Mouse (Mus musculus) heart, embryonic 15.5 days (tissue): ENCODE measurements around the gene Akr1a1. TPM values are rescaled to one million over a fixed set of nuclear protein-coding genes. Genes with fewer than 3 reads are reported as not detected.

Experiments
- ATAC-seq: fragments of 200-750 bp; cut with Nextera tagmentation; replicated peaks from 2 replicates; pipeline ENCODE4 v1.8.0; 2017; ENCODE audit warnings: low read depth, moderate TSS enrichment; ENCODE audit not compliant: insufficient number of reproducible peaks, insufficient read depth, low FRiP score
- H3K27ac ChIP-seq: fragments of 300-500 bp; sonication (generic); 2 replicates; pipeline ENCODE4 v1.5.1; 2015; ENCODE audit warnings: mild to moderate bottlenecking, inconsistent platforms
- H3K27me3 ChIP-seq: fragments of 300-500 bp; sonication (generic); 2 replicates; pipeline ENCODE4 v1.6.1; 2015; ENCODE audit warnings: inconsistent platforms
- H3K36me3 ChIP-seq: fragments of 300-500 bp; sonication (generic); 2 replicates; pipeline ENCODE4 v1.6.1; 2015; ENCODE audit warnings: mild to moderate bottlenecking, inconsistent platforms
- H3K4me1 ChIP-seq: fragments of 300-500 bp; sonication (generic); replicated peaks from 2 replicates; pipeline ENCODE4 v1.6.1; 2015; ENCODE audit warnings: inconsistent platforms
- H3K4me2 ChIP-seq: fragments of 300-500 bp; sonication (generic); 2 replicates; pipeline ENCODE4 v1.6.1; 2015; ENCODE audit warnings: inconsistent platforms, mild to moderate bottlenecking, moderate library complexity
- H3K4me3 ChIP-seq: fragments of 300-500 bp; sonication (generic); 2 replicates; pipeline ENCODE4 v1.5.1; 2015; ENCODE audit warnings: mild to moderate bottlenecking, inconsistent platforms
- H3K9ac ChIP-seq: fragments of 300-500 bp; sonication (generic); 2 replicates; pipeline ENCODE4 v1.6.1; 2015; ENCODE audit warnings: mild to moderate bottlenecking, inconsistent platforms
- H3K9me3 ChIP-seq: fragments of 300-500 bp; sonication (generic); replicated peaks from 2 replicates; pipeline ENCODE4 v1.6.1; 2016; ENCODE audit warnings: inconsistent platforms
- WGBS: fragments of 180-500 bp; shearing (Covaris S2); methylation state at CpG from one replicate; pipeline ENCODE4 v1.1.7; 2015; ENCODE audit warnings: mixed read lengths; 5-methylcytosine and 5-hydroxymethylcytosine counted together
- polyA plus RNA-seq: library from polyadenylated mRNA; unstranded; fragments of >200 nt; fragmentation: Nextera tagmentation; extraction: Ambion mirVana; gene quantifications from 2 replicates; pipeline ENCODE4 v1.2.1, GENCODE M21; 2015

Akr1a1 gene
- polyA plus RNA-seq, 1 experiment from 2014 or later: 501 TPM

- H3K27ac ChIP-seq: no peak overlapping the region
Observed at GRCm38 (mm10) chr4:116657971-116658370, 6.5 kb upstream of the Akr1a1 start.

GRCm38 (mm10) chr4:116655658-116656057 lies 4.2 kb upstream of the Akr1a1 start:
- no peak overlapping the region for H3K4me2 ChIP-seq
- 58% methylated on average over 3 of the region's 3 CpGs for WGBS
- no peak for ATAC-seq

More at GRCm38 (mm10) chr4:116657971-116658370, 6.5 kb upstream of the Akr1a1 start:
- no peaks in the 10 kb centered on the region for H3K27me3 ChIP-seq
- H3K4me2 ChIP-seq: no peak overlapping the region
- 38% methylated on average over 3 of the region's 3 CpGs for WGBS
- no peaks in the 10 kb centered on the region for H3K36me3 ChIP-seq
- H3K4me1 ChIP-seq: no peaks in the 10 kb centered on the region
- ATAC-seq: no peak
- no peak overlapping the region for H3K9ac ChIP-seq
- no peak overlapping the region for H3K4me3 ChIP-seq
- H3K9me3 ChIP-seq: no peaks in the 10 kb centered on the region

GRCm38 (mm10) chr4:116655100-116655499 lies 3.6 kb upstream of the Akr1a1 start:
- H3K4me3 ChIP-seq: no peak overlapping the region
- no peak for ATAC-seq
- peaks cover 8% of the 10 kb centered on the region for H3K4me1 ChIP-seq
- H3K9me3 ChIP-seq: no peaks in the 10 kb centered on the region
- no peak overlapping the region for H3K27ac ChIP-seq
- WGBS: 29% methylated on average over 2 of the region's 2 CpGs
- H3K36me3 ChIP-seq: no peaks in the 10 kb centered on the region
- H3K27me3 ChIP-seq: no peaks in the 10 kb centered on the region
- no peak overlapping the region for H3K4me2 ChIP-seq
- H3K9ac ChIP-seq: no peak overlapping the region

More at GRCm38 (mm10) chr4:116655658-116656057, 4.2 kb upstream of the Akr1a1 start:
- Histone ChIP-seq H3K27ac (0 out of 2 replicates have a peak overlapping the region, but pooled peaks have one; percentile 3), H3K27me3 (no peaks in the 10 kb centered on the region), H3K9me3 (no peaks in the 10 kb centered on the region), H3K9ac (no peak overlapping the region), H3K4me3 (no peak overlapping the region), H3K4me1 (peaks cover 6% of the 10 kb centered on the region; the same call in 1 of the 2 replicates), H3K36me3 (no peaks in the 10 kb centered on the region)

- no peak overlapping the region for H3K9ac ChIP-seq
- ATAC-seq: no peak
- 78% methylated on average over 6 of the region's 6 CpGs for WGBS
Observed at GRCm38 (mm10) chr4:116653228-116653627, 1.7 kb upstream of the Akr1a1 start.

GRCm38 (mm10) chr4:116651797-116652135 lies 286 bp upstream of the Akr1a1 start:
- no peak for ATAC-seq
- Histone ChIP-seq H3K36me3 (peaks cover 16% of the 10 kb centered on the region; the same call in 1 of the 2 replicates), H3K9ac (peak overlapping the region; percentile 97), H3K27ac (peak overlapping the region; percentile 95), H3K4me3 (peak overlapping the region; percentile 93), H3K4me2 (peak overlapping the region; percentile 65), H3K9me3 (no peaks in the 10 kb centered on the region), H3K4me1 (peaks cover 30% of the 10 kb centered on the region), H3K27me3 (no peaks in the 10 kb centered on the region)
- 12% methylated on average over 6 of the region's 6 CpGs for WGBS

More at GRCm38 (mm10) chr4:116653228-116653627, 1.7 kb upstream of the Akr1a1 start:
- Histone ChIP-seq H3K4me1 (peaks cover 18% of the 10 kb centered on the region), H3K27me3 (no peaks in the 10 kb centered on the region), H3K4me3 (no peak overlapping the region), H3K27ac (no peak overlapping the region), H3K9me3 (no peaks in the 10 kb centered on the region), H3K36me3 (peaks cover 7% of the 10 kb centered on the region; the same call in 1 of the 2 replicates), H3K4me2 (no peak overlapping the region)

GRCm38 (mm10) chr4:116650365-116650764 lies 1.1 kb downstream of the Akr1a1 start:
- Histone ChIP-seq H3K4me3 (peak overlapping the region; percentile 93), H3K27me3 (no peaks in the 10 kb centered on the region), H3K9me3 (no peaks in the 10 kb centered on the region), H3K4me2 (peak overlapping the region; percentile 65), H3K9ac (peak overlapping the region; percentile 97), H3K27ac (peak overlapping the region; percentile 95), H3K36me3 (peaks cover 16% of the 10 kb centered on the region; the same call in 1 of the 2 replicates), H3K4me1 (peaks cover 39% of the 10 kb centered on the region)
- WGBS: 21% methylated on average over 5 of the region's 5 CpGs
- ATAC-seq: no peak

GRCm38 (mm10) chr4:116649411-116649810 lies 2.1 kb downstream of the Akr1a1 start:
- Histone ChIP-seq H3K4me3 (0 out of 2 replicates have a peak overlapping the region, but pooled peaks have one; percentile 14), H3K4me1 (peaks cover 42% of the 10 kb centered on the region), H3K4me2 (peak overlapping the region; percentile 65; the same call in 1 of the 2 replicates), H3K27me3 (no peaks in the 10 kb centered on the region), H3K27ac (no peak overlapping the region), H3K9ac (no peak overlapping the region), H3K9me3 (no peaks in the 10 kb centered on the region), H3K36me3 (peaks cover 16% of the 10 kb centered on the region; the same call in 1 of the 2 replicates)
- no peak for ATAC-seq
- WGBS: 93% methylated on average over 2 of the region's 2 CpGs

GRCm38 (mm10) chr4:116645624-116646023 lies 5.9 kb downstream of the Akr1a1 start:
- H3K4me3 ChIP-seq: no peak overlapping the region
- H3K9ac ChIP-seq: no peak overlapping the region
- H3K4me2 ChIP-seq: no peak overlapping the region
- H3K36me3 ChIP-seq: peaks cover 43% of the 10 kb centered on the region
- H3K27ac ChIP-seq: no peak overlapping the region
- H3K4me1 ChIP-seq: peaks cover 37% of the 10 kb centered on the region
- H3K9me3 ChIP-seq: no peaks in the 10 kb centered on the region
- no peaks in the 10 kb centered on the region for H3K27me3 ChIP-seq
- 60% methylated on average over 7 of the region's 7 CpGs for WGBS
- ATAC-seq: no peak

- Histone ChIP-seq H3K9ac (no peak overlapping the region), H3K4me2 (no peak overlapping the region), H3K9me3 (no peaks in the 10 kb centered on the region), H3K27me3 (no peaks in the 10 kb centered on the region), H3K36me3 (peaks cover 51% of the 10 kb centered on the region), H3K27ac (no peak overlapping the region), H3K4me3 (no peak overlapping the region), H3K4me1 (peaks cover 27% of the 10 kb centered on the region)
- 54% methylated on average over 6 of the region's 6 CpGs for WGBS
- ATAC-seq: no peak
Observed at GRCm38 (mm10) chr4:116644326-116644725, 7.2 kb downstream of the Akr1a1 start.

GRCm38 (mm10) chr4:116642071-116642470 lies 9.4 kb downstream of the Akr1a1 start:
- ATAC-seq: no peak
- 90% methylated on average over 1 of the region's 1 CpGs for WGBS
- H3K27me3 ChIP-seq: no peaks in the 10 kb centered on the region
- no peak overlapping the region for H3K9ac ChIP-seq
- H3K27ac ChIP-seq: no peak overlapping the region
- H3K4me3 ChIP-seq: no peak overlapping the region
- H3K4me2 ChIP-seq: no peak overlapping the region
- H3K36me3 ChIP-seq: peaks cover 61% of the 10 kb centered on the region
- peaks cover 14% of the 10 kb centered on the region for H3K4me1 ChIP-seq
- H3K9me3 ChIP-seq: no peaks in the 10 kb centered on the region

GRCm38 (mm10) chr4:116638821-116639220 lies 12.7 kb downstream of the Akr1a1 start:
- H3K9ac ChIP-seq: no peak overlapping the region
- no peak overlapping the region for H3K4me2 ChIP-seq
- no peak overlapping the region for H3K27ac ChIP-seq
- no peak overlapping the region for H3K4me3 ChIP-seq
- 91% methylated on average over 6 of the region's 6 CpGs for WGBS
- ATAC-seq: no peak
- H3K27me3 ChIP-seq: no peaks in the 10 kb centered on the region
- H3K4me1 ChIP-seq: no peaks in the 10 kb centered on the region
- H3K9me3 ChIP-seq: no peaks in the 10 kb centered on the region
- peaks cover 78% of the 10 kb centered on the region for H3K36me3 ChIP-seq

- WGBS: 96% methylated on average over 1 of the region's 1 CpGs
- no peak for ATAC-seq
- Histone ChIP-seq H3K4me3 (no peak overlapping the region), H3K4me1 (no peaks in the 10 kb centered on the region), H3K36me3 (peaks cover 46% of the 10 kb centered on the region), H3K27ac (no peak overlapping the region), H3K9me3 (no peaks in the 10 kb centered on the region), H3K4me2 (no peak overlapping the region), H3K9ac (no peak overlapping the region), H3K27me3 (no peaks in the 10 kb centered on the region)
Observed at GRCm38 (mm10) chr4:116635197-116635596, 16.3 kb downstream of the Akr1a1 start.
